Mouse (Mus musculus) hindbrain, embryonic 16.5 days (tissue): Measurements from ENCODE around the gene Ppp1r9b. TPM values are rescaled to one million over a fixed set of nuclear protein-coding genes. Genes with fewer than 3 reads are reported as not detected.

Experiments used
- ATAC-seq: fragments of 200-750 bp; cut with Nextera tagmentation; 2 replicates; pipeline ENCODE4 v1.8.0; 2017; ENCODE audit warnings: moderate TSS enrichment, moderate library complexity
- H3K27ac ChIP-seq: fragments of 300-500 bp; sonication (generic); 2 replicates; pipeline ENCODE4 v1.5.1; 2014; ENCODE audit warnings: low read depth, mild to moderate bottlenecking, control low read depth, low read length, moderate library complexity
- H3K27me3 ChIP-seq: fragments of 300-500 bp; sonication (generic); replicated peaks from 2 replicates; pipeline ENCODE4 v1.6.1; 2014; ENCODE audit warnings: low read length; ENCODE audit not compliant: control insufficient read depth, insufficient read depth
- H3K36me3 ChIP-seq: fragments of 300-500 bp; sonication (generic); 2 replicates; pipeline ENCODE4 v1.6.1; 2014; ENCODE audit warnings: mild to moderate bottlenecking, low read length, moderate library complexity, mixed read lengths; ENCODE audit not compliant: control insufficient read depth, insufficient read depth
- H3K4me1 ChIP-seq: fragments of 300-500 bp; sonication (generic); 2 replicates; pipeline ENCODE4 v1.6.1; 2014; ENCODE audit warnings: low read depth, low read length; ENCODE audit not compliant: control insufficient read depth, insufficient read depth
- H3K4me2 ChIP-seq: fragments of 300-500 bp; sonication (generic); 2 replicates; pipeline ENCODE4 v1.6.1; 2014; ENCODE audit warnings: mild to moderate bottlenecking, low read length, control low read depth, moderate library complexity
- H3K4me3 ChIP-seq: fragments of 300-500 bp; sonication (generic); 2 replicates; pipeline ENCODE4 v1.5.1; 2014; ENCODE audit warnings: mild to moderate bottlenecking, low read length, control low read depth, moderate library complexity
- H3K9ac ChIP-seq: fragments of 300-500 bp; sonication (generic); 2 replicates; pipeline ENCODE4 v1.6.1; 2014; ENCODE audit warnings: low read depth, mild to moderate bottlenecking, control low read depth, low read length, moderate library complexity
- H3K9me3 ChIP-seq: fragments of 300-500 bp; sonication (generic); 2 replicates; pipeline ENCODE4 v1.6.1; 2014; ENCODE audit warnings: mild to moderate bottlenecking, low read length, moderate library complexity; ENCODE audit not compliant: control insufficient read depth
- WGBS: fragments of 180-500 bp; shearing (Covaris S2); extraction: QIAGEN DNeasy Blood & Tissue Kit; methylation state at CpG from one replicate; pipeline ENCODE4 v1.1.7; 2014; 5-methylcytosine and 5-hydroxymethylcytosine counted together
- polyA plus RNA-seq: library from polyadenylated mRNA; unstranded; fragments of >200 nt; fragmentation: Nextera tagmentation; extraction: Ambion mirVana; gene quantifications from 2 replicates; pipeline ENCODE4 v1.2.1, GENCODE M21; 2015

The Ppp1r9b gene
- polyA plus RNA-seq, 1 experiment from 2014 or later: 17.8 TPM

GRCm38 (mm10) chr11:94972887-94973286 is 17.9 kb upstream of the Ppp1r9b start:
- Histone ChIP-seq H3K27ac (no peak overlapping the region), H3K27me3 (no peaks in the 10 kb centered on the region), H3K4me2 (no peak overlapping the region), H3K4me1 (peaks cover 1% of the 10 kb centered on the region), H3K4me3 (no peak overlapping the region), H3K36me3 (no peaks in the 10 kb centered on the region), H3K9ac (no peak overlapping the region), H3K9me3 (no peaks in the 10 kb centered on the region)
- ATAC-seq: no peak
- 65% methylated on average over 5 of the region's 5 CpGs for WGBS

- WGBS: 31% methylated on average over 4 of the region's 4 CpGs
Measured at GRCm38 (mm10) chr11:94973313-94973712, 17.5 kb upstream of the Ppp1r9b start.

GRCm38 (mm10) chr11:94974951-94975350 is 15.9 kb upstream of the Ppp1r9b start:
- H3K4me1 ChIP-seq: peaks cover 10% of the 10 kb centered on the region
- H3K4me3 ChIP-seq: no peak overlapping the region
- H3K27ac ChIP-seq: no peak overlapping the region
- H3K9ac ChIP-seq: no peak overlapping the region
- H3K9me3 ChIP-seq: no peaks in the 10 kb centered on the region
- H3K36me3 ChIP-seq: no peaks in the 10 kb centered on the region
- ATAC-seq: no peak
- H3K4me2 ChIP-seq: no peak overlapping the region
- 79% methylated on average over 2 of the region's 2 CpGs for WGBS
- no peaks in the 10 kb centered on the region for H3K27me3 ChIP-seq

More at GRCm38 (mm10) chr11:94973313-94973712, 17.5 kb upstream of the Ppp1r9b start:
- Histone ChIP-seq H3K4me3 (no peak overlapping the region), H3K27me3 (no peaks in the 10 kb centered on the region), H3K4me1 (peaks cover 5% of the 10 kb centered on the region), H3K9me3 (no peaks in the 10 kb centered on the region), H3K9ac (no peak overlapping the region), H3K4me2 (no peak overlapping the region), H3K27ac (no peak overlapping the region), H3K36me3 (no peaks in the 10 kb centered on the region)
- no peak for ATAC-seq

GRCm38 (mm10) chr11:94976199-94976598 is 14.6 kb upstream of the Ppp1r9b start, which contains the start of gene Sgca:
Gene Sgca (minus strand): TSS chr11:94976327.
- Histone ChIP-seq H3K4me3 (no peak within 1 kb of the TSS), H3K27me3 (no peaks in the 10 kb centered on the region), H3K4me1 (peaks cover 10% of the 10 kb centered on the region), H3K4me2 (no peak within 1 kb of the TSS), H3K27ac (no peak within 1 kb of the TSS), H3K9ac (no peak within 1 kb of the TSS), H3K36me3 (no peaks in the 10 kb centered on the region), H3K9me3 (no peaks in the 10 kb centered on the region)
- 77% methylated on average over 5 of the region's 5 CpGs for WGBS
- ATAC-seq: no peak

GRCm38 (mm10) chr11:94978178-94978915 is 12.5 kb upstream of the Ppp1r9b start:
- 30% methylated on average over 9 of the region's 9 CpGs for WGBS
- Histone ChIP-seq H3K4me3 (peak overlapping the region; percentile 23), H3K9ac (peak overlapping the region; percentile 53), H3K4me2 (peak overlapping the region; percentile 58), H3K9me3 (no peaks in the 10 kb centered on the region), H3K27ac (peak overlapping the region; percentile 82), H3K36me3 (no peaks in the 10 kb centered on the region), H3K27me3 (no peaks in the 10 kb centered on the region), H3K4me1 (peaks cover 10% of the 10 kb centered on the region)
- peak; percentile 40 for ATAC-seq

GRCm38 (mm10) chr11:94978947-94979346 is 11.9 kb upstream of the Ppp1r9b start:
- Histone ChIP-seq H3K4me2 (peak overlapping the region; percentile 58), H3K27me3 (no peaks in the 10 kb centered on the region), H3K4me1 (peaks cover 10% of the 10 kb centered on the region), H3K4me3 (peak overlapping the region; percentile 30), H3K9me3 (no peaks in the 10 kb centered on the region), H3K27ac (peak overlapping the region; percentile 82), H3K36me3 (no peaks in the 10 kb centered on the region), H3K9ac (peak overlapping the region; percentile 53)
- ATAC-seq: peak; percentile 96
- WGBS: 0% methylated on average over 20 of the region's 20 CpGs

- Histone ChIP-seq H3K4me1 (peaks cover 10% of the 10 kb centered on the region), H3K27ac (peak overlapping the region; percentile 72), H3K36me3 (no peaks in the 10 kb centered on the region), H3K4me2 (peak overlapping the region; percentile 58), H3K4me3 (peak overlapping the region; percentile 30), H3K9ac (peak overlapping the region; percentile 52), H3K27me3 (no peaks in the 10 kb centered on the region), H3K9me3 (no peaks in the 10 kb centered on the region)
- 76% methylated on average over 11 of the region's 11 CpGs for WGBS
- peak; percentile 6; the same call in 1 of the 2 replicates for ATAC-seq
Measured at GRCm38 (mm10) chr11:94979462-94980179, 11.2 kb upstream of the Ppp1r9b start.

GRCm38 (mm10) chr11:94985140-94985539 is 5.7 kb upstream of the Ppp1r9b start:
- Histone ChIP-seq H3K9ac (no peak overlapping the region), H3K4me2 (no peak overlapping the region), H3K4me3 (no peak overlapping the region), H3K9me3 (no peaks in the 10 kb centered on the region), H3K27me3 (no peaks in the 10 kb centered on the region), H3K27ac (no peak overlapping the region), H3K4me1 (peaks cover 13% of the 10 kb centered on the region), H3K36me3 (no peaks in the 10 kb centered on the region)
- 55% methylated on average over 1 of the region's 1 CpGs for WGBS
- no peak for ATAC-seq

GRCm38 (mm10) chr11:94985822-94986221 is 5.0 kb upstream of the Ppp1r9b start:
- Histone ChIP-seq H3K9me3 (no peaks in the 10 kb centered on the region), H3K4me3 (no peak overlapping the region), H3K36me3 (no peaks in the 10 kb centered on the region), H3K27me3 (no peaks in the 10 kb centered on the region), H3K4me2 (no peak overlapping the region), H3K9ac (no peak overlapping the region), H3K27ac (no peak overlapping the region), H3K4me1 (peaks cover 18% of the 10 kb centered on the region)
- no peak for ATAC-seq
- WGBS: 77% methylated on average over 5 of the region's 5 CpGs
